Mouse (Mus musculus) thymus, postnatal 4 days (tissue): ENCODE results near the gene Zfp791.
A peak's percentile ranks its signal among the peaks of the same experiment; 100 is the strongest.
"Not testable (repeated sequence)": the region's sequence is repeated elsewhere in the genome, so short reads cannot be mapped to it uniquely, and the experiment has no call there.

Source experiments
- DNase-seq: peaks from one replicate; pipeline ENCODE4 v3.0.0; 2021

Gene Zfp791

GRCm38 (mm10) chr8:85122995-85123394 lies at the start of gene Zfp791:
Gene Zfp791, minus strand, starts transcription at chr8:85123095.
- no peak for DNase-seq

GRCm38 (mm10) chr8:85171291-85171690 lies 48.4 kb upstream of the Zfp791 start:
- DNase-seq, result peak; percentile 44

- no peak for DNase-seq
Measured at GRCm38 (mm10) chr8:85151624-85152023, 28.7 kb upstream of the Zfp791 start, which contains the start of gene Cks1brt. Gene Cks1brt, plus strand, starts transcription at chr8:85151924.

GRCm38 (mm10) chr8:85142516-85142915 lies 19.6 kb upstream of the Zfp791 start:
- DNase-seq, result no peak

DNA sequence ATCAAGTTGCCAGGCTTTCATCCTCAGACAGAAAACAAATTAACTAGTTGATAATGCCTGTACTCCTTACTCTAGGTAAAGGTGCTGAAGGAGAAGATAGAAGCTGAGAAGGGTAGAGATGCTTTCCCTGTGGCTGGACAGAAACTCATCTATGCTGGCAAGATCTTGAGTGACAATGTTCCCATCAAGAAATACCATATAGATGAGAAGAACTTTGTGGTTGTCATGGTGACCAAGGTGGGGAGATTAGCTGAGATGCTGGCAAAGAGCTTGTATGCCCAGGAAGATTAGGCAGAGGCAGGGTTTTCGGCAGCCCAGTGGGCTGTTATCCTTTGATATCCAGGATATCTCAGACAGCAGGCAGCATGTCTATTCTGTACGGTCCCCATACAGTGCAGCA lies 12.8 kb upstream of the Zfp791 start:
- DNase-seq, result not testable (repeated sequence)

- DNase-seq, result no peak
Measured at GRCm38 (mm10) chr8:85132335-85132734, 9.4 kb upstream of the Zfp791 start.

GRCm38 (mm10) chr8:85123691-85124090 lies 796 bp upstream of the Zfp791 start:
- no peak for DNase-seq

GRCm38 (mm10) chr8:85120251-85120650 lies 2.6 kb downstream of the Zfp791 start:
- not testable (repeated sequence) for DNase-seq

- peak; percentile 42 for DNase-seq
Measured at GRCm38 (mm10) chr8:85119052-85119981, 3.6 kb downstream of the Zfp791 start.

- DNase-seq, result no peak
Measured at GRCm38 (mm10) chr8:85116984-85117383, 5.9 kb downstream of the Zfp791 start.

- no peak for DNase-seq
Measured at GRCm38 (mm10) chr8:85115501-85115900, 7.4 kb downstream of the Zfp791 start.

DNA sequence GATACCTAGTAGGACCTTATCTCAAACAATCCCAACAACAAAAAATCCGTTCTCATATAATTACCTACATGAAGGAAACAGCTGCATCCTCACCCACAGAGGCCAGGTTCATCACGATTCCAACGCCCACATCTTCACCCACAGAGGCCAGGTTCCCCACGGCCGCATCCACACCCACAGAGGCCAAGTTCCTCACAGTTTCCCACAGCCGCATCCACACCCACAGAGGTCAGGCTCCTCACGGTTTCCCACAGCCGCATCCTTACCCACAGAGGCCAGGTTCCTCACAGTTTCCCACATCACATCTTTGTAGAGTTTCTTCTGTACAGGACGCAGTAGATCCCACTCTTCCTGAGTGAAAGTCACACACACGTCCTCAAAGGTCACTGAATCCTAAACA lies 9.7 kb downstream of the Zfp791 start:
- no peak for DNase-seq

DNA sequence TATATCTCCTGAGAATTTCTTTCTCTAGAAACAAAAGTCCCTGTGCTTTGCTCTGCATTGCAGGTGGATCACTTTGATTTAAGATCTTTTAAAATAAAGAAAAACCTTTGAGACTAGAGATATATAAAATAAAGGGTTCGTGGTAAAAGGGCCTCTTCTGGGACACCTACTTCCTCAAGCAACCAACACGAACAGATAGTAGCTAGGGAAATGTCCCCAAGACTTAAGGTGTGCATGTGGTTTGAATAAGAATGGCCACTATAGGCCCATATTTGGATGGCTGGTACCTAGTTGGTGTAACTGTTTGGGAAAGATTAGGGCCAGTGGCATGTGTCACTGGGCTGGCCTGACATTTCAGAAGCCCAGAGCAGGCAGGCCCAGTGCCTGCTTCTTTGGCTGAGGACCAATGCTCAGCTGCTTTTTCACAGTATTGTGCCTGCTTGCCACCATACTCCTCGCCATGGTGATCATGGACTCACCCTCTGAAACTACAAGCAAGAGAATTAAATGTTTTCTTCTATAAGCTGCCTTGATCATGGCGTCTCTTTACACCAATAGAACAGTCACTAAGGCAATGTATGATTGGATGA lies 22.7 kb downstream of the Zfp791 start:
- no peak for DNase-seq

- DNase-seq, result no peak
Measured at GRCm38 (mm10) chr8:85096850-85097249, 26.0 kb downstream of the Zfp791 start.

DNA sequence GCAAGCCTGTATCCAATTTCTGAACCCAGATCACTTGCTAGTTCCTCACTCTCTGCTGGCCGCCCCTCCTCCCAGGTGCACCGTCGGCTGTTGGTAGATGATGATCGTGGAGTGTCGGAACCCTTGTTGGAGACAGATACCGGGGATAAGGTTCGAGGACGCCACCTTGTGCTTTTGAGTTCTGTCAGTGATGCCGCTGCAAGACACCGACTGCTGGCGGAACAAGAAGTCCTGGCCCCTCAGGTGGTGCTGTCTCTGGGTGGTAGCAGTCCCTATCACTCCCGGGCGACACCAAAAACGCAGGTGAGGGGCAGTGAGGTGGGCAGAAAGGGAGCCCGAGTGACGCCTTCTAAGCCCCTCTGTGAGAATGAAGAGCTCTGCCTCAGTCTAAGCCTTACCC lies 26.7 kb downstream of the Zfp791 start:
- no peak for DNase-seq

GRCm38 (mm10) chr8:85095566-85095965 lies 27.3 kb downstream of the Zfp791 start:
- no peak for DNase-seq

DNA sequence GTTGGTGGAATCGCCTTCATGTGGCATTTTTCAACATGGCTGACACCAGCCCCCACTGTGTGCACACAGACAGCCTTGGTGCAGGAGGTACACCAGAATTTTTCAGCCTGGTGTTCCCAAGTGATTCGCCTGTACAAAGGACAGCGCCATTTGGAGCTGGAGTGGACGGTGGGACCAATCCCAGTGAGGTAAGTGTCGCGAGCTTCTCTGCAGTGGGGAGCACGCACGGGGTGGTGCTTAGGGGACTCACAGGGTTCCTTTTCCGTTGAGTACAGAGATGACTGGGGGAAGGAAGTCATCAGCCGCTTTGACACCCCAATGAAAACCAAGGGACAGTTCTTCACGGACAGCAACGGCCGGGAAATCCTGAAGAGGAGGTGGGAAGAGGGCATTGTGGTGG lies 27.8 kb downstream of the Zfp791 start:
- DNase-seq, result no peak

GRCm38 (mm10) chr8:85091526-85092090 lies 31.3 kb downstream of the Zfp791 start:
- no peak for DNase-seq

- no peak for DNase-seq
Measured at GRCm38 (mm10) chr8:85090856-85091255, 32.0 kb downstream of the Zfp791 start.

DNA sequence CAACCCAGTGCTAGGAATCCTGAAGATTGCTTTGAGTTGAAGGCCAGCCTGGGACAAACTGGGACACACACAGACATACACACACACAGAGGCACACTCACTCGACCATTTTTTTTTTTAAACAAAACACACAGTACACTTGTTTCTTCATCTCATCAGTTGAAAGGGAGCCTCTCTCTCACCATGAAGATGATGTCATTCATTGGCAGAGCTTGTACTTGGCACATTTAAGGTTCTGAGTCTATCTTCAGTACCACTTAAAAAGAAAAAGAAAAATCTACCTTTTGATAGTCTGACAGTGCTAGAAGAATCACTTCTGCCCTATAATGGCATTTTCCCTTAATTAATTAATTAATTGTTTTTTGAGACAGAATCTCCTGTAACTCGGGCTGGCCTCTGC lies 34.1 kb downstream of the Zfp791 start:
- DNase-seq, result no peak

DNA sequence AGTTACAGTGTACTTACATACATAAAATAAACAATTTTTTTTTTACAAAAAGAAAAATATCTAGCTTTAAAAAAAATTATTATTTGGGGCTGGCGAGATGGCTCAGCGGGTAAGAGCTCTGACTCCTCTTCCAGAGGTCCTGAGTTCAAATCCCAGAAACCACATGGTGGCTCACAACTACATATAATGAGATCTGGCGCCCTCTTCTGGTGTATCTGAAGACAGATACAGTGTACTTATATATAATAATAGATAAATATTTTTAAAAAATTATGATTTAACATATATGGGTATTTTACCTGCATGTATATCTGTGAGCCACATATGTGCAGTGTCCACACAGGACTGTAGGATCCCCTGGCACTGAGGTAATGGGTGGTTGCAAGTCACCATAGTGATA lies 36.7 kb downstream of the Zfp791 start:
- peak; percentile 36 for DNase-seq

GRCm38 (mm10) chr8:85084633-85085032 lies 38.3 kb downstream of the Zfp791 start:
- DNase-seq, result no peak

- DNase-seq, result peak; percentile 88
Measured at GRCm38 (mm10) chr8:85083108-85083813, 39.6 kb downstream of the Zfp791 start, which contains the start of gene Man2b1. Gene Man2b1, plus strand, starts transcription at chr8:85083270.
